Mouse (Mus musculus): ENCODE results near the gene Impdh2.
"Not testable (repeated sequence)": the region's sequence is repeated elsewhere in the genome, so short reads cannot be mapped to it uniquely, and the experiment has no call there.

Impdh2 gene

DNA sequence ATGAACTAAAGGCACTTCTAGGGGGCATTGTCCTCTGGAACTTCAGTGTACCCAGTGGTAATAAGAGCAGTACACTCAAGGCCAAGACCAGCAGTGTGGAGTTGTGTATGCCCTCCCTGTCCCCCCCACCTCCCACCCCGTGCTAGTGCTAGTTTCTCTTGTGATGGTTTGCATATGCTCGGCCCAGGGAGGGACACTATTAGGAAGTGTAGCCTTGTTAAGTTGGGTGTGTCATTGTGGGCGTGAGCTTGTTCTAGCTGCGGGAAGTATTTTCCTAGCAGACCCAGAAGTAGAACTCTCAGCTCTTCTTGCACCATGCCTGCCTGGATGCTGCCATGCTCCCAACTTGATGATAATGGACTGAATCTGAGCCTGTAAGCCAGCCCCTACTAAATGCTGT lies 41.9 kb downstream of the Impdh2 start:
- DNase-seq (ENCODE audit: low spot score) = no peak

DNA sequence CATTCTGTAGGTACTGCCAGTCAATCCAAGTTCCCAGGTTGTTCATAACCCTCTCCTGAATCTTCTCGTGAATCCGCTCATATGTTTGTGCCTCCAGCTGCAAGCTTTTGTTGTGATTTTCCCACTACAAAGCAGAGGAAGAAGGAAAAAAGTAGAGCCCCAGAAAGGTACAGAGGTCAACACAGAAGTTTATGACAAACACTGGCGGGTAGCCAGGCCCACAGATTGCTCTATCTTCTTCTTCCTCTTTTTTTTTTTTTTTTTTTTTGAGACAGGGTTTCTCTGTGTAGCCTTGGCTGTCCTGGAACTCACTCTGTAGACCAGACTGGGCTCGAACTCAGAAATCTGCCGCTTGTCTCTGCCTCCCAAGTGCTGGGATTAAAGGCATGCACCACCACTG lies 47.8 kb downstream of the Impdh2 start:
- DNase-seq (ENCODE audit: low spot score) = not testable (repeated sequence)

DNA sequence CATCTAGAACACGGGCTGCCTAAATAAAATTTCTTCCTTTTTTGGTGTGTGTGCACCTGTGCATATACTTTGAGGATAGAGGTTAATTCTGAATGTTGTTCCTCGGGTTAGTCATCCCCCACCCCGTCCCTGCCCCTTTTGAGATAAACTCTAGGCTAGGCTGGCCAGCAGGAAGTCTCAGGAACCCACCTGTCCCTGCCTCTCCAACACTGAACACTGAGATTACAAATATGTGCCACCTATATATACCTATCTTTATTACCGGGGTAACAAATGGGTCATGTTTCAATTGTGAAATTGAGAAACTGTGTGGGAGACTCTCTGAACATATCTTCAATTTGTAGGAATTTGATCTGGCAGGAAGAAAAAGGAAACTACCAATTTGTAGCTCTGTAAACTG lies 48.8 kb downstream of the Impdh2 start:
- DNase-seq (ENCODE audit: low spot score) = no peak

DNA sequence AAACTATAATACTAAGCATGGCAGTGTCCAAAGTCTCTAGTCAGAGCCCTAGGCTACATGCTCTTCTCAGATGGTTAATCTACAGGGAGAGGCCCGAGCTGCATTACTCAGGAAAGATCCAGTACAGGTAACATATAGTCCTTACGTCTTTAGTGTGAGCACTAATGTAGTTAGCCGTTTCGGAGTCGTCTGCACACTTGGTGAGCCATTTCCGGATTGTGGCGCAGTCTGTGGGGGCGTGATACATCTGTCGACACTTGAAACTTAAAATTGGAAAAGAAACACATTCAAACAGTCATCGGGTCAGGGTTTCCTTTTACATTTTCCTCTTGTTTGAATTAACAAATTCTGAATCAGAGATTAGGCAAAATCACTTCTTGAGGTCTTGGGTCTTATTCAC lies 51.4 kb downstream of the Impdh2 start:
- no peak for DNase-seq (ENCODE audit: low spot score)

All from left cerebral cortex, adult 11 months (tissue).